Mouse (Mus musculus) heart, adult 2 months (tissue): ENCODE measurements around the gene Prrx2.

ENCODE experiments used
- CTCF ChIP-seq: fragments of 200-600 bp; IDR thresholded peaks from 2 replicates; pipeline ENCODE4 v1.8.1; 2022; ENCODE audit warnings: antibody characterized with exemption, mild to moderate bottlenecking, moderate library complexity
- EP300 ChIP-seq: fragments of 200-500 bp; IDR thresholded peaks from 2 replicates; pipeline ENCODE4 v1.6.1; 2011; ENCODE audit warnings: low read depth, low read length, control low read depth; ENCODE audit not compliant: insufficient read depth
- POLR2A ChIP-seq: fragments of 200-500 bp; IDR thresholded peaks from 2 replicates; pipeline ENCODE4 v1.6.1; 2011; ENCODE audit warnings: mild to moderate bottlenecking, low read depth, low read length, control low read depth; ENCODE audit not compliant: insufficient read depth

DNA sequence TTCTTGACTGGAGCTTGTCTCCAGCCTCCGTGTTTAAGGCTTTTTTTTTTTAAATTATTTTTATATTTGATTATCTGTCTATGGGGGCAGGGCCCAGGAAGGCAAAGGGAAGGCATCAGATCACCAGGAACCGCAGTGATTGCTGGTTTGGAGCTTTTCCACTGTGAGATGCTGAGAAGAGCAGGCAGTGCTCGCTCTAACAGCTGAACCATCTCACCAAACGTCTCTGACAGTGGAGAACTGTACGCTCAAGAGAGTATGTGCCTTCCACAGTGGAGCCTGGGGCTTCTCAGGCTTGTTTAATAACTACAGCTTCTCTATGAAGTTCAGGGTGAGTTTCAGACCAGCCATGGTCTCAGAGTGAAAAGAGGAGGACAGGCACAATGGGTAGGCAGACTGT lies 25.3 kb upstream of the Prrx2 start:
- TF ChIP-seq EP300 (no peak), CTCF (no peak), POLR2A (no peak)
